Mouse (Mus musculus) midbrain, embryonic 16.5 days (tissue): ENCODE results near the gene Zpr1. TPM values are rescaled to one million over a fixed set of nuclear protein-coding genes. Genes with fewer than 3 reads are reported as not detected.

Source experiments
- ATAC-seq: fragments of 200-750 bp; cut with Nextera tagmentation; 2 replicates; pipeline ENCODE4 v1.8.0; 2017; ENCODE audit warnings: moderate TSS enrichment
- H3K27ac ChIP-seq: fragments of 300-500 bp; sonication (generic); 2 replicates; pipeline ENCODE4 v1.5.1; 2014; ENCODE audit warnings: mild to moderate bottlenecking, low read length, mixed read lengths
- H3K27me3 ChIP-seq: fragments of 300-500 bp; sonication (generic); 2 replicates; pipeline ENCODE4 v1.6.1; 2014; ENCODE audit warnings: low read depth, low read length, mixed read lengths; ENCODE audit not compliant: control insufficient read depth, insufficient read depth
- H3K36me3 ChIP-seq: fragments of 300-500 bp; sonication (generic); 2 replicates; pipeline ENCODE4 v1.6.1; 2014; ENCODE audit warnings: mild to moderate bottlenecking, low read length, moderate library complexity, mixed read lengths; ENCODE audit not compliant: control insufficient read depth, insufficient read depth
- H3K4me1 ChIP-seq: fragments of 300-500 bp; sonication (generic); 2 replicates; pipeline ENCODE4 v1.6.1; 2014; ENCODE audit warnings: mild to moderate bottlenecking, low read length, mixed read lengths; ENCODE audit not compliant: control insufficient read depth, insufficient read depth
- H3K4me2 ChIP-seq: fragments of 300-500 bp; sonication (generic); 2 replicates; pipeline ENCODE4 v1.6.1; 2014; ENCODE audit warnings: mild to moderate bottlenecking, low read length, mixed read lengths
- H3K4me3 ChIP-seq: fragments of 300-500 bp; sonication (generic); 2 replicates; pipeline ENCODE4 v1.5.1; 2014; ENCODE audit warnings: low read depth, mild to moderate bottlenecking, low read length, moderate library complexity, mixed read lengths
- H3K9ac ChIP-seq: fragments of 300-500 bp; sonication (generic); 2 replicates; pipeline ENCODE4 v1.6.1; 2014; ENCODE audit warnings: low read depth, low read length, mixed read lengths
- H3K9me3 ChIP-seq: fragments of 300-500 bp; sonication (generic); replicated peaks from 2 replicates; pipeline ENCODE4 v1.6.1; 2014; ENCODE audit warnings: mild to moderate bottlenecking, low read length, mixed read lengths; ENCODE audit not compliant: control insufficient read depth, poor library complexity, severe bottlenecking
- WGBS: fragments of 180-500 bp; shearing (Covaris S2); extraction: QIAGEN DNeasy Blood & Tissue Kit; methylation state at CpG from one replicate; pipeline ENCODE4 v1.1.7; 2014; 5-methylcytosine and 5-hydroxymethylcytosine counted together
- polyA plus RNA-seq: library from polyadenylated mRNA; unstranded; fragments of >200 nt; fragmentation: Nextera tagmentation; extraction: Ambion mirVana; gene quantifications from 2 replicates; pipeline ENCODE4 v1.2.1, GENCODE M21; 2015

Zpr1 gene
- 58.7 and 63.4 TPM in 2 replicates for polyA plus RNA-seq

GRCm38 (mm10) chr9:46272677-46273454 lies at the start of gene Zpr1:
Zpr1 (plus strand) TSS chr9:46273064.
- peak within 1 kb of the TSS; percentile 59 for H3K27ac ChIP-seq
- no peaks in the 10 kb centered on the region for H3K9me3 ChIP-seq
- H3K4me3 ChIP-seq, result peak within 1 kb of the TSS; percentile 72
- peaks cover 23% of the 10 kb centered on the region for H3K36me3 ChIP-seq
- WGBS, result 5% methylated on average over 42 of the region's 45 CpGs
- H3K9ac ChIP-seq, result peak within 1 kb of the TSS; percentile 74
- H3K4me2 ChIP-seq, result peak within 1 kb of the TSS; percentile 80
- H3K27me3 ChIP-seq, result peaks cover 15% of the 10 kb centered on the region
- ATAC-seq, result peak; percentile 97
- H3K4me1 ChIP-seq, result peaks cover 6% of the 10 kb centered on the region

- Histone ChIP-seq H3K9ac (no peak overlapping the region), H3K36me3 (peaks cover 22% of the 10 kb centered on the region), H3K4me2 (no peak overlapping the region), H3K27me3 (no peaks in the 10 kb centered on the region), H3K4me3 (no peak overlapping the region), H3K27ac (no peak overlapping the region), H3K4me1 (no peaks in the 10 kb centered on the region), H3K9me3 (no peaks in the 10 kb centered on the region)
- no peak for ATAC-seq
- WGBS, result 90% methylated on average over 6 of the region's 6 CpGs
These were observed 49.8 kb upstream of the Zpr1 start for GRCm38 (mm10) chr9:46223090-46223489.

- Histone ChIP-seq H3K36me3 (peaks cover 22% of the 10 kb centered on the region), H3K27me3 (no peaks in the 10 kb centered on the region), H3K4me1 (no peaks in the 10 kb centered on the region), H3K9me3 (no peaks in the 10 kb centered on the region), H3K4me2 (no peak overlapping the region), H3K4me3 (no peak overlapping the region), H3K9ac (no peak overlapping the region), H3K27ac (no peak overlapping the region)
- 93% methylated on average over 3 of the region's 3 CpGs for WGBS
- no peak for ATAC-seq
These were observed 48.8 kb upstream of the Zpr1 start for GRCm38 (mm10) chr9:46224101-46224500.

GRCm38 (mm10) chr9:46224945-46225660 lies 47.8 kb upstream of the Zpr1 start:
- Histone ChIP-seq H3K36me3 (peaks cover 15% of the 10 kb centered on the region), H3K4me3 (no peak overlapping the region), H3K9me3 (no peaks in the 10 kb centered on the region), H3K27ac (no peak overlapping the region), H3K27me3 (no peaks in the 10 kb centered on the region), H3K4me2 (no peak overlapping the region), H3K4me1 (no peaks in the 10 kb centered on the region), H3K9ac (no peak overlapping the region)
- no peak for ATAC-seq
- 67% methylated on average over 5 of the region's 5 CpGs for WGBS

GRCm38 (mm10) chr9:46227064-46227614 lies 45.7 kb upstream of the Zpr1 start:
- WGBS, result 91% methylated on average over 3 of the region's 3 CpGs
- Histone ChIP-seq H3K9me3 (no peaks in the 10 kb centered on the region), H3K27ac (no peak overlapping the region), H3K4me3 (no peak overlapping the region), H3K27me3 (no peaks in the 10 kb centered on the region), H3K4me1 (peaks cover 8% of the 10 kb centered on the region), H3K4me2 (no peak overlapping the region), H3K9ac (no peak overlapping the region), H3K36me3 (peaks cover 4% of the 10 kb centered on the region; the same call in 1 of the 2 replicates)
- ATAC-seq, result no peak

- Histone ChIP-seq H3K36me3 (no peaks in the 10 kb centered on the region), H3K4me1 (peaks cover 8% of the 10 kb centered on the region), H3K4me2 (no peak within 1 kb of the TSS), H3K9me3 (no peaks in the 10 kb centered on the region), H3K27ac (no peak within 1 kb of the TSS), H3K9ac (no peak within 1 kb of the TSS), H3K27me3 (no peaks in the 10 kb centered on the region), H3K4me3 (no peak within 1 kb of the TSS)
- ATAC-seq, result no peak
- 67% methylated on average over 9 of the region's 9 CpGs for WGBS
These were observed 44.4 kb upstream of the Zpr1 start, which contains the start of gene Apoa1 for GRCm38 (mm10) chr9:46228491-46228890. Apoa1 (plus strand) TSS chr9:46228580.

GRCm38 (mm10) chr9:46229573-46230449 lies 43.1 kb upstream of the Zpr1 start:
- Histone ChIP-seq H3K9ac (peak overlapping the region; percentile 68), H3K36me3 (no peaks in the 10 kb centered on the region), H3K9me3 (no peaks in the 10 kb centered on the region), H3K27ac (peak overlapping the region; percentile 75), H3K27me3 (no peaks in the 10 kb centered on the region), H3K4me2 (peak overlapping the region; percentile 64), H3K4me3 (peak overlapping the region; percentile 52), H3K4me1 (peaks cover 8% of the 10 kb centered on the region)
- peak; percentile 96 for ATAC-seq
- 16% methylated on average over 37 of the region's 37 CpGs for WGBS

- WGBS, result 17% methylated on average over 13 of the region's 13 CpGs
- ATAC-seq, result peak; percentile 64
- peak overlapping the region; percentile 52 for H3K4me3 ChIP-seq
These were observed 42.4 kb upstream of the Zpr1 start for GRCm38 (mm10) chr9:46230450-46230975.

More at GRCm38 (mm10) chr9:46230450-46230975, 42.4 kb upstream of the Zpr1 start:
- peaks cover 8% of the 10 kb centered on the region for H3K4me1 ChIP-seq
- no peaks in the 10 kb centered on the region for H3K27me3 ChIP-seq
- no peaks in the 10 kb centered on the region for H3K36me3 ChIP-seq
- peak overlapping the region; percentile 75 for H3K27ac ChIP-seq
- H3K9ac ChIP-seq, result peak overlapping the region; percentile 68
- peak overlapping the region; percentile 64 for H3K4me2 ChIP-seq
- no peaks in the 10 kb centered on the region for H3K9me3 ChIP-seq
